Mouse (Mus musculus) forebrain, embryonic 14.5 days (tissue): ENCODE data around the gene Rassf5. TPM values are rescaled to one million over a fixed set of nuclear protein-coding genes. Genes with fewer than 3 reads are reported as not detected.

ENCODE experiments used
- ATAC-seq: fragments of 200-750 bp; cut with Nextera tagmentation; 2 replicates; pipeline ENCODE4 v1.8.0; 2017; ENCODE audit warnings: mild to moderate bottlenecking, moderate library complexity
- DNase-seq: peaks from one replicate; pipeline ENCODE4 v3.0.0-alpha.2; 2015; ENCODE audit warnings: low spot score
- H3K27ac ChIP-seq: fragments of 300-500 bp; sonication (generic); 2 replicates; pipeline ENCODE4 v1.5.1; 2014; ENCODE audit warnings: low read depth, mild to moderate bottlenecking, control low read depth, low read length, moderate library complexity
- H3K27me3 ChIP-seq: fragments of 300-500 bp; sonication (generic); replicated peaks from 2 replicates; pipeline ENCODE4 v1.6.1; 2014; ENCODE audit warnings: low read length, control low read depth, mixed read lengths; ENCODE audit not compliant: control insufficient read depth, insufficient read depth
- H3K36me3 ChIP-seq: fragments of 300-500 bp; sonication (generic); 2 replicates; pipeline ENCODE4 v1.6.1; 2014; ENCODE audit warnings: low read length, control low read depth; ENCODE audit not compliant: control insufficient read depth, insufficient read depth
- H3K4me1 ChIP-seq: fragments of 300-500 bp; sonication (generic); 2 replicates; pipeline ENCODE4 v1.6.1; 2014; ENCODE audit warnings: antibody characterized with exemption, low read length, control low read depth; ENCODE audit not compliant: control insufficient read depth, insufficient read depth
- H3K4me2 ChIP-seq: fragments of 300-500 bp; sonication (generic); 2 replicates; pipeline ENCODE4 v1.6.1; 2014; ENCODE audit warnings: mild to moderate bottlenecking, control low read depth, low read length
- H3K4me3 ChIP-seq: fragments of 300-500 bp; sonication (generic); 2 replicates; pipeline ENCODE4 v1.5.1; 2014; ENCODE audit warnings: low read depth, low read length, control low read depth
- H3K9ac ChIP-seq: fragments of 300-500 bp; sonication (generic); 2 replicates; pipeline ENCODE4 v1.6.1; 2014; ENCODE audit warnings: mild to moderate bottlenecking, low read length, control low read depth, moderate library complexity
- H3K9me3 ChIP-seq: fragments of 300-500 bp; sonication (generic); replicated peaks from 2 replicates; pipeline ENCODE4 v1.6.1; 2016; ENCODE audit warnings: low read length, control low read depth, mixed read lengths; ENCODE audit not compliant: control insufficient read depth
- WGBS: fragments of 180-500 bp; shearing (Covaris S2); extraction: QIAGEN DNeasy Blood & Tissue Kit; methylation state at CpG from one replicate; pipeline ENCODE4 v1.1.7; 2014; 5-methylcytosine and 5-hydroxymethylcytosine counted together
- polyA plus RNA-seq: library from polyadenylated mRNA; unstranded; fragments of >200 nt; fragmentation: Nextera tagmentation; extraction: Ambion mirVana; gene quantifications from 2 replicates; pipeline ENCODE4 v1.2.1, GENCODE M21; 2014

Rassf5 gene
- polyA plus RNA-seq, 1 experiment from 2014 or later, result 1.0 TPM

DNA sequence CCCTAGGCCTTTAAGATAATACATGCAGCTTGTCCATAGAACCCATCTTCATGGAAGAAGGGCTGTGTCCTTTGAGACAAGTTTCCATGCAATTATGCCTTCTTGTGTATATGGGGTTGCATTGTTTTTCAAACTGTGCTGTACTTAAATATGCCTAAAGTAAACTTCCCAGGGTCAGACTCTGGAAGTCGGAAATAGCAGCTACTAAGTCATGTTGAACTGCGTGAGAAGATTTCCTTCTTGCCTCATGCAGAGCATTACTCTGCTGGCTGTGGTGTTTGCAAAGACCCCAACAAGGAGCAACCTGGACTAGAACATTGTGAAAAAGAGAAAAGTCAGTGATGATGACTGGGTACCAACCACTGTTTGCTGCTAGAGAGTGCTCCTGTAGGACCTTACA is 21.7 kb downstream of the Rassf5 start:
- ATAC-seq, result no peak
- 86% methylated on average over 2 of the region's 2 CpGs for WGBS
- no peaks in the 10 kb centered on the region for H3K9me3 ChIP-seq
- H3K9ac ChIP-seq, result no peak overlapping the region
- H3K27me3 ChIP-seq, result no peaks in the 10 kb centered on the region
- H3K4me3 ChIP-seq, result no peak overlapping the region
- DNase-seq, result no peak
- no peaks in the 10 kb centered on the region for H3K36me3 ChIP-seq
- H3K27ac ChIP-seq, result no peak overlapping the region
- H3K4me1 ChIP-seq, result no peaks in the 10 kb centered on the region
- H3K4me2 ChIP-seq, result no peak overlapping the region

DNA sequence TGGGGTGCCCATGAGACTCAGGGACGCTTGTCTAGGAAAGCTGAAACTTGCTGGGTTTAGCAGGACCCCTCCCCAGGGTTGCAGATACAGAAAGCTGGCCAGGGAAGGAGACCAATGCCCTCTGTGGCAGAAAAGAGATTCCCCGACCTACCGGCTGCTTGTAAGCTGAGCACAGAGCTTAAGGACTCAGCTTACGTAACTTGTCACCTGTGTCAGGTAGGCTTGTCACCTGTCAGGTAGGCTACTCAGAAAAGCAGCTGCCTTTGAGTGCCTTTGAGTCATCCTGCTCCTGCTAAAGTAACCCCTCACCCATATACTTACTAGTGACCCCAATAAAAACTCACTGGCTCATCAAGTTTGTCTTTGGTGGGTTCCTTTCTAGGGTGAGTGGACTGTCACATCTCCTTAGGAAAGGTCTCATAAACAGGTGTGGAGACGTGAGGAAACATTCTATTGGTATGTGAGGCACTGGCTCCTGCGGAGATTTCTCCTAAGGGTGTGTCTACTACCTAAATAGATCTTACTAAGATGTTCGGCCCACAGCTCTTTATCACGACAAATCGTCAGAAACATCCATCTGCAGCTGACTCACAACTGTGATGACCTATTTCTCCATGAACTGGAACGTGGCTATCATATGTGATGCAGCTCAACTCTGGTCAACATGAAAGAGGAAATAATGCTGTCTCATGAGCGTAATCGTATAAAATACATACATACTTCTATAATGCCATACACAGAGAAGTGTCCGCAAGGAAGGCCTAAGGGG is 23.1 kb downstream of the Rassf5 start:
- H3K27ac ChIP-seq, result no peak overlapping the region
- no peak overlapping the region for H3K9ac ChIP-seq
- no peaks in the 10 kb centered on the region for H3K9me3 ChIP-seq
- no peak overlapping the region for H3K4me2 ChIP-seq
- 87% methylated on average over 13 of the region's 13 CpGs for WGBS
- ATAC-seq, result no peak
- no peaks in the 10 kb centered on the region for H3K4me1 ChIP-seq
- DNase-seq, result no peak
- no peak overlapping the region for H3K4me3 ChIP-seq
- H3K36me3 ChIP-seq, result no peaks in the 10 kb centered on the region
- H3K27me3 ChIP-seq, result no peaks in the 10 kb centered on the region

DNA sequence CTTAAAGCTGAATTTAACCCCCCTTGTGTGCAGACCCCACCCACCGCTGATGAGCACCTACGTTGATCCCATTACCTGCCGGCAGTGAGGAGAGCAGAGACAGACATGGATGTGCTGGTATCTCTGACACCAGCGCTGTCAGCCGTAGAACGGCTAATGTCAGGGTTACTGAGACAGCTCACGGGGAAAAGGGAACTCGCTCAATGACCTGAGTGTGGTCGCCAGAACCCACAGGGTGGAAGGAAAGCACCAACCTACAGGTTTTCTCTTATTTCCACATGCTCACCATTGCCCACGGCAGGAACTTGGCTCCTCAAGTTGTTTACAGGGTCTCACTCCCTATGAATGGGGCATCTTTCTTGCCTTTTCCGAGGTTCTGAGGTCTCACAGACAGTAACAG is 26.1 kb downstream of the Rassf5 start:
- no peak overlapping the region for H3K4me3 ChIP-seq
- DNase-seq (no peak), ATAC-seq (no peak)
- no peak overlapping the region for H3K9ac ChIP-seq
- H3K27me3 ChIP-seq, result no peaks in the 10 kb centered on the region
- H3K4me1 ChIP-seq, result no peaks in the 10 kb centered on the region
- H3K36me3 ChIP-seq, result no peaks in the 10 kb centered on the region
- no peaks in the 10 kb centered on the region for H3K9me3 ChIP-seq
- 94% methylated on average over 11 of the region's 11 CpGs for WGBS
- no peak overlapping the region for H3K4me2 ChIP-seq
- no peak overlapping the region for H3K27ac ChIP-seq

GRCm38 (mm10) chr1:131213361-131213760 is 31.7 kb downstream of the Rassf5 start:
- WGBS, result 88% methylated on average over 6 of the region's 6 CpGs
- H3K9me3 ChIP-seq, result no peaks in the 10 kb centered on the region
- H3K36me3 ChIP-seq, result no peaks in the 10 kb centered on the region
- no peaks in the 10 kb centered on the region for H3K4me1 ChIP-seq
- H3K4me3 ChIP-seq, result no peak overlapping the region
- no peaks in the 10 kb centered on the region for H3K27me3 ChIP-seq
- ATAC-seq (no peak), DNase-seq (no peak)
- H3K9ac ChIP-seq, result no peak overlapping the region
- no peak overlapping the region for H3K27ac ChIP-seq
- no peak overlapping the region for H3K4me2 ChIP-seq

- WGBS, result 88% methylated on average over 5 of the region's 5 CpGs
- H3K36me3 ChIP-seq, result no peaks in the 10 kb centered on the region
- no peak overlapping the region for H3K4me2 ChIP-seq
- H3K4me3 ChIP-seq, result no peak overlapping the region
- H3K27ac ChIP-seq, result no peak overlapping the region
- H3K9me3 ChIP-seq, result no peaks in the 10 kb centered on the region
- DNase-seq, result no peak
- no peaks in the 10 kb centered on the region for H3K27me3 ChIP-seq
- H3K4me1 ChIP-seq, result no peaks in the 10 kb centered on the region
- H3K9ac ChIP-seq, result no peak overlapping the region
- ATAC-seq, result no peak
These were observed 32.1 kb downstream of the Rassf5 start for GRCm38 (mm10) chr1:131212956-131213355.

DNA sequence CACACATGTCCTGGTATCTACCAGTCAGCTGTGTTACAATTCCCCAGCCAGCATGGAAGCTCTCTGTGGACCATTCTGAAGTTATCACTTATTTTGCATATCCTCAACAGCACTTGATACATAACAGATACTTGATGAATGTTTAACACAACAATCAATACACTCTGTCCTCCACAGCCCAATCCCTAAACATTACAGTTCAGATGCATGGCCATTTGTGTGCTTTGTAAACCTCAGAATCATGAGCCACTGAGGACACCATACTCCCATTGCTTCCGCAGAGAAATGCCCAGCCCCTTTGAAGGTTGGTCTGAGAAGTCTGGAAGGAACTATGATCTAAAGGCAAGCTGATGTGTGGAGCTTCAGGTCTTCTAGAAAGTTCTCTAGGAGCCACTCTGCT is 33.4 kb downstream of the Rassf5 start:
- no peak overlapping the region for H3K4me2 ChIP-seq
- no peak for ATAC-seq
- no peak overlapping the region for H3K4me3 ChIP-seq
- no peaks in the 10 kb centered on the region for H3K36me3 ChIP-seq
- no peaks in the 10 kb centered on the region for H3K27me3 ChIP-seq
- 72% methylated on average over 1 of the region's 1 CpGs for WGBS
- no peak for DNase-seq
- no peak overlapping the region for H3K27ac ChIP-seq
- no peak overlapping the region for H3K9ac ChIP-seq
- H3K4me1 ChIP-seq, result no peaks in the 10 kb centered on the region
- no peaks in the 10 kb centered on the region for H3K9me3 ChIP-seq

- Histone ChIP-seq H3K27ac (no peak overlapping the region), H3K4me1 (no peaks in the 10 kb centered on the region), H3K4me3 (no peak overlapping the region), H3K36me3 (no peaks in the 10 kb centered on the region), H3K9ac (no peak overlapping the region), H3K27me3 (no peaks in the 10 kb centered on the region), H3K4me2 (no peak overlapping the region), H3K9me3 (no peaks in the 10 kb centered on the region)
- 68% methylated on average over 8 of the region's 8 CpGs for WGBS
- DNase-seq (peak; percentile 16), ATAC-seq (peak; percentile 35; the same call in 1 of the 2 replicates)
These were observed 35.1 kb downstream of the Rassf5 start for GRCm38 (mm10) chr1:131209971-131210426.

- WGBS, result 83% methylated on average over 6 of the region's 6 CpGs
- no peak for DNase-seq
These were observed 36.3 kb downstream of the Rassf5 start for GRCm38 (mm10) chr1:131208800-131209199.

GRCm38 (mm10) chr1:131208081-131208480 is 37.0 kb downstream of the Rassf5 start:
- Histone ChIP-seq H3K4me1 (no peaks in the 10 kb centered on the region), H3K4me2 (no peak overlapping the region), H3K4me3 (no peak overlapping the region), H3K9me3 (no peaks in the 10 kb centered on the region), H3K27me3 (no peaks in the 10 kb centered on the region), H3K27ac (no peak overlapping the region), H3K9ac (no peak overlapping the region), H3K36me3 (no peaks in the 10 kb centered on the region)
- 94% methylated on average over 5 of the region's 5 CpGs for WGBS
- DNase-seq (no peak), ATAC-seq (0 out of 2 replicates have a peak, but pooled peaks have one; percentile 3)

More at GRCm38 (mm10) chr1:131208800-131209199, 36.3 kb downstream of the Rassf5 start:
- Histone ChIP-seq H3K9me3 (no peaks in the 10 kb centered on the region), H3K4me3 (no peak overlapping the region), H3K27ac (no peak overlapping the region; the same call in 1 of the 2 replicates), H3K9ac (no peak overlapping the region), H3K4me1 (no peaks in the 10 kb centered on the region), H3K4me2 (no peak overlapping the region), H3K36me3 (no peaks in the 10 kb centered on the region), H3K27me3 (no peaks in the 10 kb centered on the region)
- no peak for ATAC-seq
